Mouse (Mus musculus) liver, embryonic 13.5 days (tissue): ENCODE measurements around the gene Cadm4. TPM values are rescaled to one million over a fixed set of nuclear protein-coding genes. Genes with fewer than 3 reads are reported as not detected.

ENCODE experiments used
- ATAC-seq: fragments of 200-750 bp; cut with Nextera tagmentation; 2 replicates; pipeline ENCODE4 v1.8.0; 2017; ENCODE audit warnings: low read depth, mild to moderate bottlenecking, moderate number of reproducible peaks, moderate library complexity
- DNase-seq: peaks from one replicate; pipeline ENCODE4 v3.0.0; 2022
- H3K27ac ChIP-seq: fragments of 300-500 bp; sonication (generic); 2 replicates; pipeline ENCODE4 v1.5.1; 2015; ENCODE audit warnings: moderate library complexity, mild to moderate bottlenecking, inconsistent platforms
- H3K27me3 ChIP-seq: fragments of 300-500 bp; sonication (generic); 2 replicates; pipeline ENCODE4 v1.6.1; 2015; ENCODE audit warnings: mild to moderate bottlenecking, inconsistent platforms
- H3K36me3 ChIP-seq: fragments of 300-500 bp; sonication (generic); 2 replicates; pipeline ENCODE4 v1.6.1; 2015; ENCODE audit warnings: mild to moderate bottlenecking, inconsistent platforms
- H3K4me1 ChIP-seq: fragments of 300-500 bp; sonication (generic); replicated peaks from 2 replicates; pipeline ENCODE4 v1.6.1; 2015; ENCODE audit warnings: inconsistent platforms
- H3K4me2 ChIP-seq: fragments of 300-500 bp; sonication (generic); 2 replicates; pipeline ENCODE4 v1.6.1; 2015; ENCODE audit warnings: inconsistent platforms, mild to moderate bottlenecking, moderate library complexity
- H3K4me3 ChIP-seq: fragments of 300-500 bp; sonication (generic); replicated peaks from 2 replicates; pipeline ENCODE4 v1.5.1; 2015; ENCODE audit warnings: mild to moderate bottlenecking, inconsistent platforms
- H3K9ac ChIP-seq: fragments of 300-500 bp; sonication (generic); 2 replicates; pipeline ENCODE4 v1.6.1; 2015; ENCODE audit warnings: mild to moderate bottlenecking, inconsistent platforms
- H3K9me3 ChIP-seq: fragments of 300-500 bp; sonication (generic); replicated peaks from 2 replicates; pipeline ENCODE4 v1.6.1; 2016; ENCODE audit warnings: inconsistent platforms
- WGBS: fragments of 180-500 bp; shearing (Covaris S2); methylation state at CpG from one replicate; pipeline ENCODE4 v1.1.7; 2015; ENCODE audit not compliant: insufficient replicate concordance; 5-methylcytosine and 5-hydroxymethylcytosine counted together
- polyA plus RNA-seq: library from polyadenylated mRNA; unstranded; fragments of >200 nt; fragmentation: Nextera tagmentation; extraction: Ambion mirVana; gene quantifications from 2 replicates; pipeline ENCODE4 v1.2.1, GENCODE M21; 2015

The Cadm4 gene
- polyA plus RNA-seq: 0.20 and 0.22 TPM in 2 replicates

- under 1% methylated on average over 64 of the region's 83 CpGs for WGBS
- H3K27me3 ChIP-seq: peaks cover 78% of the 10 kb centered on the region
- peak within 1 kb of the TSS; percentile 43 for H3K9ac ChIP-seq
- ATAC-seq: peak; percentile 77
- peak within 1 kb of the TSS; percentile 59 for H3K4me3 ChIP-seq
- peak within 1 kb of the TSS; percentile 75 for H3K4me2 ChIP-seq
- DNase-seq: peak; percentile 71
- no peaks in the 10 kb centered on the region for H3K36me3 ChIP-seq
- peaks cover 17% of the 10 kb centered on the region for H3K4me1 ChIP-seq
- no peak within 1 kb of the TSS for H3K27ac ChIP-seq
- 0 out of 2 replicates have a peak, but pooled peaks cover 3% of the 10 kb centered on the region for H3K9me3 ChIP-seq
Measured at GRCm38 (mm10) chr7:24481474-24482207, at the start of gene Cadm4. Gene Cadm4 (plus strand): TSS chr7:24482023.

- Histone ChIP-seq H3K27me3 (peaks cover 29% of the 10 kb centered on the region), H3K27ac (no peak overlapping the region), H3K4me1 (no peaks in the 10 kb centered on the region), H3K9me3 (no peaks in the 10 kb centered on the region), H3K36me3 (no peaks in the 10 kb centered on the region), H3K9ac (no peak overlapping the region), H3K4me2 (no peak overlapping the region), H3K4me3 (no peak overlapping the region)
- WGBS: 63% methylated on average over 5 of the region's 5 CpGs
- DNase-seq (no peak), ATAC-seq (no peak)
Measured at GRCm38 (mm10) chr7:24435305-24435704, 46.5 kb upstream of the Cadm4 start.

GRCm38 (mm10) chr7:24437981-24438380, 43.8 kb upstream of the Cadm4 start:
- H3K36me3 ChIP-seq: no peaks in the 10 kb centered on the region
- no peak overlapping the region for H3K27ac ChIP-seq
- no peaks in the 10 kb centered on the region for H3K4me1 ChIP-seq
- H3K27me3 ChIP-seq: peaks cover 14% of the 10 kb centered on the region
- H3K4me3 ChIP-seq: no peak overlapping the region
- H3K4me2 ChIP-seq: no peak overlapping the region
- ATAC-seq: no peak
- WGBS: 48% methylated on average over 10 of the region's 10 CpGs
- H3K9me3 ChIP-seq: no peaks in the 10 kb centered on the region
- DNase-seq: no peak
- H3K9ac ChIP-seq: no peak overlapping the region

GRCm38 (mm10) chr7:24439191-24439590, 42.6 kb upstream of the Cadm4 start:
- H3K9ac ChIP-seq: no peak overlapping the region
- peaks cover 2% of the 10 kb centered on the region; the same call in 1 of the 2 replicates for H3K27me3 ChIP-seq
- no peak for DNase-seq
- WGBS: 67% methylated on average over 6 of the region's 6 CpGs
- H3K4me3 ChIP-seq: no peak overlapping the region
- no peaks in the 10 kb centered on the region for H3K36me3 ChIP-seq
- ATAC-seq: no peak
- H3K9me3 ChIP-seq: no peaks in the 10 kb centered on the region
- H3K4me1 ChIP-seq: no peaks in the 10 kb centered on the region
- H3K27ac ChIP-seq: no peak overlapping the region
- H3K4me2 ChIP-seq: no peak overlapping the region

- Histone ChIP-seq H3K9me3 (no peaks in the 10 kb centered on the region), H3K9ac (no peak overlapping the region), H3K4me3 (no peak overlapping the region), H3K4me1 (no peaks in the 10 kb centered on the region), H3K27ac (no peak overlapping the region), H3K4me2 (no peak overlapping the region), H3K36me3 (no peaks in the 10 kb centered on the region), H3K27me3 (no peaks in the 10 kb centered on the region)
- no peak for ATAC-seq
- 57% methylated on average over 7 of the region's 7 CpGs for WGBS
- no peak for DNase-seq
Measured at GRCm38 (mm10) chr7:24439891-24440290, 41.9 kb upstream of the Cadm4 start.

- Histone ChIP-seq H3K9ac (no peak overlapping the region), H3K27ac (no peak overlapping the region), H3K4me2 (no peak overlapping the region), H3K27me3 (no peaks in the 10 kb centered on the region), H3K4me1 (no peaks in the 10 kb centered on the region), H3K36me3 (no peaks in the 10 kb centered on the region), H3K4me3 (no peak overlapping the region), H3K9me3 (no peaks in the 10 kb centered on the region)
- DNase-seq (peak; percentile 47), ATAC-seq (peak; percentile 54; the same call in 1 of the 2 replicates)
- WGBS: 9% methylated on average over 1 of the region's 1 CpGs
Measured at GRCm38 (mm10) chr7:24441785-24442184, 40.0 kb upstream of the Cadm4 start.

GRCm38 (mm10) chr7:24442313-24442712, 39.5 kb upstream of the Cadm4 start:
- H3K4me1 ChIP-seq: no peaks in the 10 kb centered on the region
- H3K36me3 ChIP-seq: no peaks in the 10 kb centered on the region
- no peak overlapping the region for H3K9ac ChIP-seq
- H3K27ac ChIP-seq: no peak overlapping the region
- WGBS: 49% methylated on average over 8 of the region's 8 CpGs
- H3K9me3 ChIP-seq: no peaks in the 10 kb centered on the region
- no peaks in the 10 kb centered on the region for H3K27me3 ChIP-seq
- DNase-seq (no peak), ATAC-seq (no peak)
- no peak overlapping the region for H3K4me2 ChIP-seq
- no peak overlapping the region for H3K4me3 ChIP-seq

- Histone ChIP-seq H3K4me3 (no peak overlapping the region), H3K27me3 (0 out of 2 replicates have a peak, but pooled peaks cover 2% of the 10 kb centered on the region), H3K4me1 (peaks cover 3% of the 10 kb centered on the region), H3K27ac (no peak overlapping the region), H3K36me3 (no peaks in the 10 kb centered on the region), H3K9ac (no peak overlapping the region), H3K4me2 (no peak overlapping the region), H3K9me3 (no peaks in the 10 kb centered on the region)
- no peak for ATAC-seq
- 67% methylated on average over 9 of the region's 9 CpGs for WGBS
- no peak for DNase-seq
Measured at GRCm38 (mm10) chr7:24445266-24445926, 36.4 kb upstream of the Cadm4 start.

- no peak overlapping the region for H3K9ac ChIP-seq
- no peak overlapping the region for H3K4me3 ChIP-seq
- H3K27me3 ChIP-seq: 0 out of 2 replicates have a peak, but pooled peaks cover 2% of the 10 kb centered on the region
- no peaks in the 10 kb centered on the region for H3K9me3 ChIP-seq
- no peak overlapping the region for H3K27ac ChIP-seq
- DNase-seq (no peak), ATAC-seq (no peak)
- peaks cover 15% of the 10 kb centered on the region for H3K4me1 ChIP-seq
- WGBS: 46% methylated on average over 7 of the region's 7 CpGs
- H3K36me3 ChIP-seq: no peaks in the 10 kb centered on the region
- no peak overlapping the region for H3K4me2 ChIP-seq
Measured at GRCm38 (mm10) chr7:24446697-24447340, 35.0 kb upstream of the Cadm4 start.

GRCm38 (mm10) chr7:24448782-24449517, 32.9 kb upstream of the Cadm4 start:
- no peak for DNase-seq
- H3K36me3 ChIP-seq: no peaks in the 10 kb centered on the region
- 51% methylated on average over 14 of the region's 14 CpGs for WGBS

GRCm38 (mm10) chr7:24450585-24451017, 31.2 kb upstream of the Cadm4 start:
- Histone ChIP-seq H3K9me3 (no peaks in the 10 kb centered on the region), H3K36me3 (no peaks in the 10 kb centered on the region), H3K4me1 (peaks cover 17% of the 10 kb centered on the region), H3K4me3 (no peak overlapping the region), H3K4me2 (no peak overlapping the region), H3K27ac (no peak overlapping the region), H3K27me3 (peaks cover 6% of the 10 kb centered on the region), H3K9ac (no peak overlapping the region)
- DNase-seq: no peak
- WGBS: 26% methylated on average over 9 of the region's 9 CpGs
- peak; percentile 53 for ATAC-seq

More at GRCm38 (mm10) chr7:24448782-24449517, 32.9 kb upstream of the Cadm4 start:
- H3K9ac ChIP-seq: no peak overlapping the region
- no peak overlapping the region for H3K4me2 ChIP-seq
- no peak for ATAC-seq
- peaks cover 6% of the 10 kb centered on the region for H3K27me3 ChIP-seq
- H3K4me3 ChIP-seq: no peak overlapping the region
- no peak overlapping the region for H3K27ac ChIP-seq
- H3K4me1 ChIP-seq: peaks cover 17% of the 10 kb centered on the region
- H3K9me3 ChIP-seq: no peaks in the 10 kb centered on the region
